In the genomic region with DNA sequence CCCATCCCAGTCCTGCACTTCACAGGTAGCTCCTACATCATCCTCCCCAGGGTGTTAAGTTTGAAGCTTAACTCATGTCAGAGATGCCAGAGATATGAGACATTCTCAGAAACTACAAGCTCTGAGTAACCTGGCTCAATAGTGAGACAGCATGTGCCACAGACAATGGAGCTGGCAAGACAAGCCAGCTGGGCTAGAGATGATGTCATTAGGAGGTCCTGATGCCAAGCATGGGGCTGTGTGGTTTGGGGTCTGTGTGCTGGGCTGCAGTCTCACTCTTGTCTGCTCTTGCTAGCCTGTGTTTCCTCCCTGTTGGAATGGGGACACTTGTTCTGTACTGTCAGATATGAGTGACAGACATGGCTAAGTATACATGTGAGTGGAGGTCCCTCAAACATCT, we compare ENCODE assay signal across 22 mouse cellular contexts. TPM values are rescaled to one million over a fixed set of nuclear protein-coding genes. Genes with fewer than 3 reads are reported as not detected.
A peak's percentile ranks its signal among the peaks of the same experiment; 100 is the strongest.
DNase-seq lines count a peak whose midpoint lies in the region; ATAC-seq and TF ChIP-seq lines count a peak whose summit lies in the region.
"Had no signal": no experiment of that assay in that cellular context is flagged by ENCODE, and none has a peak within 500 bp of the region (broad histone marks: within the 10 kb centered on the region; RNA-seq: fewer than 3 reads in every experiment).

No protein-coding gene starts in this region.

- 0 out of 2 replicates have a peak, but pooled peaks cover 8% of the 10 kb centered on the region for H3K9me3 ChIP-seq in hindbrain, postnatal 0 days (ENCODE audit: low read length)
- no peaks in the 10 kb centered on the region for H3K9me3 ChIP-seq in hindbrain, embryonic 11.5 days (ENCODE audit: control insufficient read depth, low read length)
- H3K9me3 ChIP-seq in midbrain, postnatal 0 days (ENCODE audit: low read length), result 0 out of 2 replicates have a peak, but pooled peaks cover 6% of the 10 kb centered on the region
- 0 out of 2 replicates have a peak, but pooled peaks cover 5% of the 10 kb centered on the region for H3K9me3 ChIP-seq in midbrain, embryonic 14.5 days (ENCODE audit: control insufficient read depth, low read length)
- H3K9me3 ChIP-seq: embryonic facial prominence, embryonic 15.5 days; heart, embryonic 10.5 days; intestine, embryonic 15.5 days had no signal

- H3K4me2 ChIP-seq in hindbrain, postnatal 0 days (ENCODE audit: low read depth, low read length), result no peak overlapping the region
- H3K4me2 ChIP-seq in hindbrain, embryonic 11.5 days (replicated peaks; ENCODE audit: low read depth, low read length), result no peak overlapping the region
- H3K4me2 ChIP-seq in midbrain, postnatal 0 days (ENCODE audit: low read depth, low read length, poor library complexity, severe bottlenecking), result no peak overlapping the region
- no peak overlapping the region for H3K4me2 ChIP-seq in midbrain, embryonic 14.5 days (ENCODE audit: low read length)
- H3K4me2 ChIP-seq: embryonic facial prominence, embryonic 15.5 days; forebrain, embryonic 15.5 days; hindbrain, embryonic 13.5 days; intestine, embryonic 15.5 days had no signal

- H3K4me1 ChIP-seq in hindbrain, postnatal 0 days (ENCODE audit: insufficient read depth, low read length), result peaks cover 3% of the 10 kb centered on the region; the same call in 1 of the 2 replicates
- H3K4me1 ChIP-seq in hindbrain, embryonic 11.5 days (replicated peaks; ENCODE audit: control insufficient read depth, insufficient read depth, low read length), result no peaks in the 10 kb centered on the region
- H3K4me1 ChIP-seq in midbrain, postnatal 0 days (ENCODE audit: insufficient read depth, low read length), result no peaks in the 10 kb centered on the region
- H3K4me1 ChIP-seq in midbrain, embryonic 14.5 days (ENCODE audit: control insufficient read depth, insufficient read depth, low read length), result no peaks in the 10 kb centered on the region
- H3K4me1 ChIP-seq: embryonic facial prominence, embryonic 15.5 days; forebrain, embryonic 10.5 days; forebrain, embryonic 15.5 days; heart, embryonic 10.5 days; hindbrain, embryonic 13.5 days; intestine, embryonic 15.5 days had no signal

- H3K4me3 ChIP-seq in hindbrain, postnatal 0 days (ENCODE audit: low read length), result no peak overlapping the region
- no peak overlapping the region for H3K4me3 ChIP-seq in hindbrain, embryonic 11.5 days (ENCODE audit: low read depth, low read length)
- no peak overlapping the region for H3K4me3 ChIP-seq in midbrain, postnatal 0 days (ENCODE audit: low read depth, low read length)
- H3K4me3 ChIP-seq in midbrain, embryonic 14.5 days (replicated peaks; ENCODE audit: low read depth, low read length), result no peak overlapping the region
- H3K4me3 ChIP-seq: embryonic facial prominence, embryonic 15.5 days; erythroblast, embryonic 14.5 days; forebrain, embryonic 10.5 days; forebrain, embryonic 15.5 days; heart, embryonic 10.5 days; hindbrain, embryonic 13.5 days; intestine, embryonic 15.5 days had no signal

- no peaks in the 10 kb centered on the region for H3K27me3 ChIP-seq in hindbrain, postnatal 0 days (ENCODE audit: insufficient read depth, low read length)
- H3K27me3 ChIP-seq in hindbrain, embryonic 11.5 days (ENCODE audit: control insufficient read depth, insufficient read depth, low read length), result no peaks in the 10 kb centered on the region
- H3K27me3 ChIP-seq in midbrain, postnatal 0 days (ENCODE audit: insufficient read depth, low read length), result no peaks in the 10 kb centered on the region
- no peaks in the 10 kb centered on the region for H3K27me3 ChIP-seq in midbrain, embryonic 14.5 days (ENCODE audit: control insufficient read depth, insufficient read depth, low read length)
- H3K27me3 ChIP-seq: embryonic facial prominence, embryonic 15.5 days; forebrain, embryonic 15.5 days; intestine, embryonic 15.5 days had no signal

- TF ChIP-seq CTCF in hindbrain, postnatal 0 days (IDR thresholded peaks at IDR 0.05; ENCODE audit: low read depth), result no peak
- TF ChIP-seq CTCF in midbrain, postnatal 0 days (IDR thresholded peaks at IDR 0.05), result no peak

- ATAC-seq in hindbrain, postnatal 0 days, result no peak
- no peak for ATAC-seq in hindbrain, embryonic 11.5 days (ENCODE audit: low FRiP score)
- no peak for ATAC-seq in midbrain, postnatal 0 days (ENCODE audit: low FRiP score)
- no peak for ATAC-seq in midbrain, embryonic 14.5 days (ENCODE audit: low FRiP score, low TSS enrichment)
- ATAC-seq: forebrain, embryonic 15.5 days; intestine, embryonic 15.5 days had no signal

- H3K9ac ChIP-seq in hindbrain, postnatal 0 days (replicated peaks; ENCODE audit: low read length), result no peak overlapping the region
- H3K9ac ChIP-seq in hindbrain, embryonic 11.5 days (ENCODE audit: low read depth, low read length), result no peak overlapping the region
- H3K9ac ChIP-seq in midbrain, postnatal 0 days (replicated peaks; ENCODE audit: low read length, poor library complexity, severe bottlenecking), result no peak overlapping the region
- H3K9ac ChIP-seq in midbrain, embryonic 14.5 days (replicated peaks; ENCODE audit: low read length), result no peak overlapping the region
- H3K9ac ChIP-seq: embryonic facial prominence, embryonic 15.5 days; forebrain, embryonic 15.5 days; hindbrain, embryonic 13.5 days; intestine, embryonic 15.5 days had no signal

- H3K36me3 ChIP-seq in hindbrain, postnatal 0 days (ENCODE audit: insufficient read depth, low read length), result no peaks in the 10 kb centered on the region
- no peaks in the 10 kb centered on the region for H3K36me3 ChIP-seq in hindbrain, embryonic 11.5 days (ENCODE audit: control insufficient read depth, insufficient read depth, low read length)
- H3K36me3 ChIP-seq in midbrain, postnatal 0 days (ENCODE audit: insufficient read depth, low read length), result no peaks in the 10 kb centered on the region
- no peaks in the 10 kb centered on the region for H3K36me3 ChIP-seq in midbrain, embryonic 14.5 days (ENCODE audit: control insufficient read depth, insufficient read depth, low read length)
- H3K36me3 ChIP-seq: embryonic facial prominence, embryonic 15.5 days; forebrain, embryonic 10.5 days; forebrain, embryonic 15.5 days; heart, embryonic 10.5 days; hindbrain, embryonic 13.5 days; intestine, embryonic 15.5 days had no signal

- peak; percentile 59 for DNase-seq in cerebellum, adult 9-11 months
- no peak for DNase-seq in cerebellum, adult 18-20 months
- DNase-seq in hindbrain, postnatal 0 days (ENCODE audit: low spot score), result peak; percentile 13
- DNase-seq in hindbrain, embryonic 11.5 days (ENCODE audit: low spot score), result no peak
- peak; percentile 32 for DNase-seq in midbrain, postnatal 0 days (ENCODE audit: low spot score)
- no peak for DNase-seq in midbrain, embryonic 14.5 days
- DNase-seq in adrenal gland, postnatal 10 days, result no peak
- DNase-seq: adrenal gland, adult 2 months; adrenal gland, postnatal 36 days; cerebellum, adult 11 months; embryo, embryonic 11 days; gastrocnemius, postnatal 10 days; heart, adult 18-20 months; heart, postnatal 10 days; heart, postnatal 4 days had no signal

- H3K27ac ChIP-seq in hindbrain, postnatal 0 days, result no peak overlapping the region
- H3K27ac ChIP-seq in hindbrain, embryonic 11.5 days (ENCODE audit: low read depth, low read length), result no peak overlapping the region
- no peak overlapping the region for H3K27ac ChIP-seq in midbrain, postnatal 0 days (ENCODE audit: low read depth, low read length)
- no peak overlapping the region for H3K27ac ChIP-seq in midbrain, embryonic 14.5 days (replicated peaks; ENCODE audit: low read depth, low read length)
- H3K27ac ChIP-seq: embryonic facial prominence, embryonic 15.5 days; forebrain, embryonic 10.5 days; forebrain, embryonic 15.5 days; heart, embryonic 10.5 days; hindbrain, embryonic 13.5 days; intestine, embryonic 15.5 days had no signal

RNA-seq across cellular contexts. Expression of gene Cog2, which starts 14.9 kb away (rescaled TPM):
- 29.4 and 30.0 TPM in 2 replicates for total RNA-seq in hindbrain, postnatal 0 days (2014; rRNA removed)
- 17.3 and 21.4 TPM in 2 replicates for polyA plus RNA-seq in hindbrain, postnatal 0 days (2015; fragmentation: Nextera tagmentation; extraction: Ambion mirVana)
- polyA plus RNA-seq in hindbrain, embryonic 11.5 days (2014; fragmentation: Nextera tagmentation; extraction: Ambion mirVana), result 35.8 and 39.5 TPM in 2 replicates
- 26.2 and 26.7 TPM in 2 replicates for total RNA-seq in midbrain, postnatal 0 days (2014; rRNA removed)
- polyA plus RNA-seq in midbrain, postnatal 0 days (2015; fragmentation: Nextera tagmentation; extraction: Ambion mirVana), result 15.8 and 18.8 TPM in 2 replicates
- polyA plus RNA-seq in midbrain, embryonic 14.5 days (2014; fragmentation: Nextera tagmentation; extraction: Ambion mirVana), result 33.0 and 39.3 TPM in 2 replicates
- total RNA-seq in adrenal gland, postnatal 10 days (2021), result 10 to 100 TPM; 34.1 to 36.3 TPM

Comparison
In these comparisons a context has a peak if more than half of its experiments do, and no peak if none do; other contexts are left out.
1. DNase-seq: peak in cerebellum, adult 9-11 months (single experiment), hindbrain, postnatal 0 days (single experiment) and midbrain, postnatal 0 days (single experiment); none in cerebellum, adult 18-20 months (0 of 2), hindbrain, embryonic 11.5 days (single experiment), midbrain, embryonic 14.5 days (single experiment) and adrenal gland, postnatal 10 days (single experiment).